Mouse (Mus musculus) midbrain, embryonic 14.5 days (tissue): Measurements from ENCODE around the gene Cap2. TPM values are rescaled to one million over a fixed set of nuclear protein-coding genes. Genes with fewer than 3 reads are reported as not detected.

Source experiments
- ATAC-seq: fragments of 200-750 bp; cut with Nextera tagmentation; 2 replicates; pipeline ENCODE4 v1.8.0; 2017; ENCODE audit warnings: moderate number of reproducible peaks, moderate library complexity; ENCODE audit not compliant: low FRiP score, low TSS enrichment
- DNase-seq: peaks from one replicate; pipeline ENCODE4 v3.0.0-alpha.2; 2015
- H3K27ac ChIP-seq: fragments of 300-500 bp; sonication (generic); replicated peaks from 2 replicates; pipeline ENCODE4 v1.5.1; 2014; ENCODE audit warnings: mild to moderate bottlenecking, low read depth, low read length, moderate library complexity
- H3K27me3 ChIP-seq: fragments of 300-500 bp; sonication (generic); 2 replicates; pipeline ENCODE4 v1.6.1; 2014; ENCODE audit warnings: low read length, control low read depth, mixed read lengths; ENCODE audit not compliant: control insufficient read depth, insufficient read depth
- H3K36me3 ChIP-seq: fragments of 300-500 bp; sonication (generic); 2 replicates; pipeline ENCODE4 v1.6.1; 2014; ENCODE audit warnings: low read length, control low read depth; ENCODE audit not compliant: control insufficient read depth, insufficient read depth
- H3K4me1 ChIP-seq: fragments of 300-500 bp; sonication (generic); 2 replicates; pipeline ENCODE4 v1.6.1; 2014; ENCODE audit warnings: mild to moderate bottlenecking, antibody characterized with exemption, low read length, control low read depth; ENCODE audit not compliant: control insufficient read depth, insufficient read depth
- H3K4me2 ChIP-seq: fragments of 300-500 bp; sonication (generic); 2 replicates; pipeline ENCODE4 v1.6.1; 2014; ENCODE audit warnings: mild to moderate bottlenecking, low read length, moderate library complexity
- H3K4me3 ChIP-seq: fragments of 300-500 bp; sonication (generic); replicated peaks from 2 replicates; pipeline ENCODE4 v1.5.1; 2014; ENCODE audit warnings: low read depth, low read length
- H3K9ac ChIP-seq: fragments of 300-500 bp; sonication (generic); replicated peaks from 2 replicates; pipeline ENCODE4 v1.6.1; 2014; ENCODE audit warnings: mild to moderate bottlenecking, low read length, moderate library complexity
- H3K9me3 ChIP-seq: fragments of 300-500 bp; sonication (generic); 2 replicates; pipeline ENCODE4 v1.6.1; 2016; ENCODE audit warnings: low read length, control low read depth, mixed read lengths; ENCODE audit not compliant: control insufficient read depth
- WGBS: fragments of 180-500 bp; shearing (Covaris S2); extraction: QIAGEN DNeasy Blood & Tissue Kit; methylation state at CpG from one replicate; pipeline ENCODE4 v1.1.7; 2014; 5-methylcytosine and 5-hydroxymethylcytosine counted together
- polyA plus RNA-seq: library from polyadenylated mRNA; unstranded; fragments of >200 nt; fragmentation: Nextera tagmentation; extraction: Ambion mirVana; gene quantifications from 2 replicates; pipeline ENCODE4 v1.2.1, GENCODE M21; 2014

Gene Cap2
- polyA plus RNA-seq, 1 experiment from 2014 or later = 6.6 TPM

DNA sequence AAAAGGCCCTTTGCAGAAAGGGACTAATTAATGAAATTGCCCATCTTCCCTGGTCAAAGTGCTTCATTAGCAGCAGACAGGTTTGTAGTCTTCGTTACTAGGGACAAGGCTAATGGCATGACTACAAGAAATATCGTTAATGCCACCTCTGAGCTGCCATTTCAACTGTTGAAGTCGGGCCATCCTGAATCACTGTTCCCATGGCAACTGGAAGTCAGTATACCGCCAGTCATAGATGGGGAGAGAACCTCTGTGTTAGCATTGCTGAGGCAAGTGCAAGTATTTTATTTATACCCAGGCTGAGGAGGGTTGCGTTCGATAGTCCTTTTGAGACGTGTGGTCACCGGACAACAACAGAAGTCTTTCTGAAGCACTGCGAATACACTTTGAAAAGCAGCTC, 53.1 kb downstream of the Cap2 start:
- no peak overlapping the region for H3K9ac ChIP-seq
- DNase-seq (peak; percentile 82), ATAC-seq (no peak; the same call in 1 of the 2 replicates)
- no peaks in the 10 kb centered on the region for H3K36me3 ChIP-seq
- H3K4me3 ChIP-seq = no peak overlapping the region
- H3K4me1 ChIP-seq = peaks cover 8% of the 10 kb centered on the region; the same call in 1 of the 2 replicates
- 32% methylated on average over 9 of the region's 9 CpGs for WGBS
- H3K27ac ChIP-seq = peak overlapping the region; percentile 55; the same call in 1 of the 2 replicates
- no peaks in the 10 kb centered on the region for H3K27me3 ChIP-seq
- no peaks in the 10 kb centered on the region for H3K9me3 ChIP-seq
- peak overlapping the region; percentile 17; the same call in 1 of the 2 replicates for H3K4me2 ChIP-seq

DNA sequence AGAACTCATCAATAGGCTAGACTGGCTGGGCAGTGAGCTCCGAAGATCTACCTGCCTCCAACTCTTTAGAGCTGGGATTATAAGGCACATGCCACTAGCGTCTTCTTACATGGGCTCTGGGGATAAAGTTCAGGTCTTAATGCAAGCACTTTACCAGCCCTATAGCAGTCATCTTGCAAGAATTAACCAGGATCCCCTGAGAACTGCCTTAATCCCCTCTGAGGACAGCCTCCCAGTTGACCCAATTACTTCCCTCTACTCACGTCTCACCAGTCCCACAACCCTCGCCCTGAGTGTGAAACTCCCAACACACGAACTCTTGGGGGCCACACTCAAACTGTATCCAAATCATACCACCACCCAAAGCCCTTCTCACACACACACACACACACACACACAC, 64.3 kb downstream of the Cap2 start:
- Histone ChIP-seq H3K27me3 (no peaks in the 10 kb centered on the region), H3K27ac (no peak overlapping the region), H3K9ac (no peak overlapping the region), H3K9me3 (no peaks in the 10 kb centered on the region), H3K36me3 (no peaks in the 10 kb centered on the region), H3K4me1 (peaks cover 3% of the 10 kb centered on the region; the same call in 1 of the 2 replicates), H3K4me2 (no peak overlapping the region), H3K4me3 (no peak overlapping the region)
- 77% methylated on average over 5 of the region's 5 CpGs for WGBS
- ATAC-seq (no peak), DNase-seq (no peak)

DNA sequence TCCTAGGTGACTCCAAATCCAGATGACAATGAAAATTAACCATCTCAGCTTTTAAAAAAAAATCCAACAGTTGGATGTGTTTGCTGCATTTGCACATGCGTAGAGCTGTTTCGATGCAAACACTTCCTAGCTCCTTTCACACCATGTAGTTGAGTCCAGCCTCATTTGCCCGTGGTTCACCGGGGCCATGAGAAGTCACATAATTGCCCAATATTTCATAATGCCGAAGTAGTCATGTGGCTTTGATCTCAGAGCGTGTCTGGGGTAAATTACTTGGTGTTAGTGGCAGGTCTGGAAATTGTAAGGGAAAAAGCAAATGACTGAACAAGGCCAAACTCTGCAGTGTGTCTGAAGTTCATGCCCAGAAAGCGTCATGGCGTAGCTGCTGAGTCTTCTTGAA, 67.8 kb downstream of the Cap2 start:
- H3K4me1 ChIP-seq = peaks cover 16% of the 10 kb centered on the region; the same call in 1 of the 2 replicates
- H3K4me3 ChIP-seq = no peak overlapping the region
- no peak overlapping the region for H3K4me2 ChIP-seq
- H3K9me3 ChIP-seq = no peaks in the 10 kb centered on the region
- no peak overlapping the region for H3K27ac ChIP-seq
- no peak for DNase-seq
- 96% methylated on average over 8 of the region's 8 CpGs for WGBS
- H3K36me3 ChIP-seq = no peaks in the 10 kb centered on the region
- no peak overlapping the region for H3K9ac ChIP-seq
- ATAC-seq = no peak
- H3K27me3 ChIP-seq = no peaks in the 10 kb centered on the region

- peak overlapping the region; percentile 17 for H3K9ac ChIP-seq
- H3K4me1 ChIP-seq = peaks cover 16% of the 10 kb centered on the region; the same call in 1 of the 2 replicates
- H3K4me3 ChIP-seq = peak overlapping the region; percentile 24; the same call in 1 of the 2 replicates
- no peaks in the 10 kb centered on the region for H3K36me3 ChIP-seq
- DNase-seq = peak; percentile 79
- 2% methylated on average over 12 of the region's 12 CpGs for WGBS
- no peaks in the 10 kb centered on the region for H3K27me3 ChIP-seq
- peak; percentile 58; the same call in 1 of the 2 replicates for ATAC-seq
- H3K27ac ChIP-seq = peak overlapping the region; percentile 87
- H3K9me3 ChIP-seq = no peaks in the 10 kb centered on the region
- H3K4me2 ChIP-seq = peak overlapping the region; percentile 43
Observed at GRCm38 (mm10) chr13:46571141-46571592, 69.5 kb downstream of the Cap2 start.

DNA sequence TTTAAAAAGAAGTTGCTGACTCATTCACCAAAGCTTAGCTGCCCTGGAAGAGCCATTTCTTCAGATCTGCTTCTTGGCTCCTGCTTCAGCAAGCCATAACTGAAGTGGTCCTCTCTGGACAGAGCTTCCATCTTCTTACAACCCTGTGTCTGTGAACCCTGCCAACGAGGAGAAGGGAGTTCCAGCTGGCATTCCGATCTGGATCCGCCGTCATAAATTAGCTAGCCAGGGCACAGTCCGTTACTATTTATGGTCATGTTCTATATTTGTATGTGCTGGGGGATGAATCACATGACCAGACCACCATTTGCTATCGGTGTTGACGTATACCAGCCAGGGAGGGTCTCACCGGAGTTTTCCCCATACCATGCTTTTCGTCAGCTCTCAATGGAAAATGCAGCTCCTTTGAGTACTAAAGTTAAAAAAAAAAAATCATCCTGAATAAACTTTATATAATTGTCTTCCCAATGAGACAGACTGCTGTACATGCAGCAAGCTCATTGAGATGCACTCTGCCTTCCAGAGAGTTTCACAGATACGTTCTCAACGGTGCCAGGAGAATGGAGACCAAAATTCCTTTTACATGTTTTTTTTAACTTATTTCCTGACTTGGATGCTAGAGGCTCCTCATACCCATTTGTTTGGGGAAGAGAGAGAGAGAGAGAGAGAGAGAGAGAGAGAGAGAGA, 70.5 kb downstream of the Cap2 start:
- ATAC-seq (no peak), DNase-seq (peak; percentile 45)
- WGBS = 58% methylated on average over 11 of the region's 11 CpGs
- H3K9me3 ChIP-seq = no peaks in the 10 kb centered on the region
- no peak overlapping the region for H3K4me3 ChIP-seq
- peaks cover 16% of the 10 kb centered on the region; the same call in 1 of the 2 replicates for H3K4me1 ChIP-seq
- no peaks in the 10 kb centered on the region for H3K27me3 ChIP-seq
- 0 out of 2 replicates have a peak overlapping the region, but pooled peaks have one; percentile 42 for H3K27ac ChIP-seq
- no peaks in the 10 kb centered on the region for H3K36me3 ChIP-seq
- no peak overlapping the region for H3K4me2 ChIP-seq
- no peak overlapping the region for H3K9ac ChIP-seq

DNA sequence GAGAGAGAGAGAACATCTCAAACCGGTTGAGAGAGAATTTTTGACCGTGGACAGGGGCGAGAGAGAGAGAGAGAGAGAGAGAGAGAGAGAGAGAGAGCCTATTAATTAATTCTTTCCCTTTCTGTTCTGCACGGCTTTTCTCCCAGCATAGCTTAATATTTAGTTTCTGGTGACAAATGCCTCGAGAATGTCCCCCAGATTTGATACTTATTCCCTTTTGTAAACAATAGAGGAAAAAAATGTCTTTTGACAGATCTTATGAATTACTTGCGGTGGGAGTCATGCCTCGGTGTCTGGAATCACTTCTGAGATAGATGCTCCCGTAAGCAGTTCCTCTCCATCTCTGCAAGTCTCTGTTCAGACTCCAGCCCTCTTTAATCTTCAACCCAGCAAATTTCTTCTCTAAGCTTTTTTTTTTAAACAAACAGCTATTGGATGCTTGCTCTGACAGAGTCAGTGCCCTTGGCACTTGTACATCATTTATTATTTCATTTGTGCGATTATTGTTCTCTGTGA, 71.1 kb downstream of the Cap2 start:
- Histone ChIP-seq H3K9me3 (no peaks in the 10 kb centered on the region), H3K4me2 (no peak overlapping the region), H3K27ac (0 out of 2 replicates have a peak overlapping the region, but pooled peaks have one; percentile 42), H3K4me3 (no peak overlapping the region), H3K9ac (no peak overlapping the region), H3K27me3 (no peaks in the 10 kb centered on the region), H3K36me3 (no peaks in the 10 kb centered on the region), H3K4me1 (peaks cover 16% of the 10 kb centered on the region; the same call in 1 of the 2 replicates)
- ATAC-seq (no peak), DNase-seq (peak; percentile 26)
- WGBS = 41% methylated on average over 9 of the region's 9 CpGs

- Histone ChIP-seq H3K9ac (no peak overlapping the region), H3K36me3 (no peaks in the 10 kb centered on the region), H3K27me3 (no peaks in the 10 kb centered on the region), H3K4me1 (peaks cover 16% of the 10 kb centered on the region; the same call in 1 of the 2 replicates), H3K9me3 (no peaks in the 10 kb centered on the region), H3K4me3 (no peak overlapping the region), H3K27ac (no peak overlapping the region), H3K4me2 (no peak overlapping the region)
- DNase-seq (no peak), ATAC-seq (no peak)
- 80% methylated on average over 5 of the region's 5 CpGs for WGBS
Observed at GRCm38 (mm10) chr13:46574201-46574600, 72.6 kb downstream of the Cap2 start.

DNA sequence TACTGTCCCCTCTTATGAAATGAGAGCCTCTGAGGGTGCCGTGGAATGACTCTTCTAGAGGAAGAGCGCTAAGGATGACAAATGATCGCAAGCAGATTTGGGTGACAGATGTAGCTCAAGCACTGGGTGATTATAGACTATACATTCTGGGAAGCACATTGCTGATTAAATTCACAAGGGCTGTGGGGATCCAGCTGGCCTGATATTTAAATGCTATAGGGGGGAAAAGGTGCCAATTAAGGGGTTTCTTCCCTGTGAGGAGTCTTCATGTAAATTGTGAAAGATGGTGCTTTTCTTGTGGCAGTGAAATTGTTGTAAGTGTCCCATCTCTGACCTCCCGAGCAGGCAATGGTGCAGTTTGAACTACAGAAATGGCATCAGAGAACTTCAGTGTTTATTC, 73.1 kb downstream of the Cap2 start:
- WGBS = 80% methylated on average over 4 of the region's 4 CpGs
- DNase-seq (no peak), ATAC-seq (no peak)

More for the DNA sequence above, 73.1 kb downstream of the Cap2 start:
- H3K4me3 ChIP-seq = no peak overlapping the region
- H3K4me2 ChIP-seq = no peak overlapping the region
- no peaks in the 10 kb centered on the region for H3K36me3 ChIP-seq
- H3K9me3 ChIP-seq = no peaks in the 10 kb centered on the region
- peaks cover 16% of the 10 kb centered on the region; the same call in 1 of the 2 replicates for H3K4me1 ChIP-seq
- no peak overlapping the region for H3K9ac ChIP-seq
- no peaks in the 10 kb centered on the region for H3K27me3 ChIP-seq
- H3K27ac ChIP-seq = no peak overlapping the region
